ENCODE assay signal across 32 mouse cellular contexts in genomic region chr6:70982416-70982815, GRCm38 (mm10). TPM values are rescaled to one million over a fixed set of nuclear protein-coding genes. Genes with fewer than 3 reads are reported as not detected.
A peak's percentile ranks its signal among the peaks of the same experiment; 100 is the strongest.
DNase-seq lines count a peak whose midpoint lies in the region; ATAC-seq lines count a peak whose summit lies in the region.
"Had no signal": no experiment of that assay in that cellular context is flagged by ENCODE, and none has a peak within 500 bp of the region (broad histone marks: within the 10 kb centered on the region; RNA-seq: fewer than 3 reads in every experiment).

No protein-coding gene starts in this region.

- no peak for ATAC-seq in kidney, embryonic 14.5 days (ENCODE audit: low FRiP score, low TSS enrichment)
- no peak for ATAC-seq in erythroid progenitor cell, adult 5-6 weeks (replicated peaks; ENCODE audit: low FRiP score, poor library complexity, severe bottlenecking)
- ATAC-seq: forebrain, embryonic 14.5 days; forebrain, postnatal 0 days; Patski had no signal

- 79% methylated on average over 1 of the region's 1 CpGs for whole genome bisulfite sequencing in kidney, embryonic 14.5 days

- DNase-seq in kidney, adult 18-20 months, result peak; percentile 9
- DNase-seq in kidney, postnatal 4 days, result no peak
- peak; percentile 74 for DNase-seq in kidney, adult 9 months
- DNase-seq in kidney, postnatal 25 days, result peak; percentile 18 to 55
- DNase-seq: adrenal gland, postnatal 10 days; adrenal gland, postnatal 36 days; B cell, adult 2 months; cerebellum, adult 18-20 months; cerebellum, adult 9-10 months; cerebellum, postnatal 14 days; forebrain, postnatal 0 days; gastrocnemius, adult 2 months; gastrocnemius, postnatal 14 days; heart, adult 11 months had no signal

- no peak overlapping the region for H3K4me2 ChIP-seq in kidney, embryonic 14.5 days (replicated peaks; ENCODE audit: low read depth, low read length)
- H3K4me2 ChIP-seq: heart, embryonic 11.5 days; hindbrain, embryonic 12.5 days; hindbrain, embryonic 15.5 days had no signal

- H3K9me3 ChIP-seq in kidney, embryonic 14.5 days (ENCODE audit: control insufficient read depth, low read length), result no peaks in the 10 kb centered on the region
- H3K9me3 ChIP-seq: G1E; hindbrain, embryonic 12.5 days; hindbrain, embryonic 15.5 days had no signal

- no peak overlapping the region for H3K4me3 ChIP-seq in kidney, embryonic 14.5 days (ENCODE audit: low read length)
- H3K4me3 ChIP-seq: gastrocnemius, adult 2 months; hindbrain, embryonic 12.5 days; hindbrain, embryonic 15.5 days had no signal

- no peak overlapping the region for H3K27ac ChIP-seq in kidney, embryonic 14.5 days (ENCODE audit: low read depth, low read length)
- H3K27ac ChIP-seq: gastrocnemius, adult 2 months; hindbrain, embryonic 12.5 days; hindbrain, embryonic 15.5 days had no signal

- no peaks in the 10 kb centered on the region for H3K27me3 ChIP-seq in kidney, embryonic 14.5 days (ENCODE audit: control insufficient read depth, insufficient read depth, low read length)
- H3K27me3 ChIP-seq: CH12.LX; hindbrain, embryonic 15.5 days; Patski had no signal

- H3K9ac ChIP-seq in kidney, embryonic 14.5 days (ENCODE audit: low read depth, low read length), result no peak overlapping the region
- H3K9ac ChIP-seq: forebrain, postnatal 0 days; hindbrain, embryonic 12.5 days; hindbrain, embryonic 15.5 days had no signal

- H3K4me1 ChIP-seq in kidney, embryonic 14.5 days (ENCODE audit: control insufficient read depth, insufficient read depth, low read length), result no peaks in the 10 kb centered on the region
- H3K4me1 ChIP-seq: hindbrain, embryonic 12.5 days; hindbrain, embryonic 15.5 days had no signal

- no peaks in the 10 kb centered on the region for H3K36me3 ChIP-seq in kidney, embryonic 14.5 days (ENCODE audit: control insufficient read depth, insufficient read depth, low read length)
- H3K36me3 ChIP-seq: G1E; hindbrain, embryonic 12.5 days; hindbrain, embryonic 15.5 days had no signal

RNA-seq across cellular contexts. Expression of gene Foxi3, which starts 26.1 kb away (rescaled TPM):
- polyA plus RNA-seq in kidney, embryonic 14.5 days (2014; fragmentation: Nextera tagmentation; extraction: Ambion mirVana), result not detected in 2 replicates
- total RNA-seq in erythroid progenitor cell, adult 5-6 weeks (2015; ENCODE audit: low replicate concordance), result not detected in 2 replicates
- not detected in 2 replicates for total RNA-seq in erythroid progenitor cell, adult 5-6 weeks (2017; ENCODE audit: low replicate concordance)
- total RNA-seq: adrenal gland, adult 18-20 months; adrenal gland, postnatal 10 days; adrenal gland, postnatal 36 days; CH12.LX; forebrain, postnatal 0 days; G1E; gastrocnemius, adult 2 months; gastrocnemius, postnatal 14 days; gastrocnemius, postnatal 4 days; heart, adult 8-10 months; heart, postnatal 25 days; hematopoietic stem cell, adult 5-6 weeks had no signal
- polyA plus RNA-seq: forebrain, embryonic 11.5 days; forebrain, embryonic 14.5 days; forebrain, postnatal 0 days; frontal cortex, adult 2 months; G1E; heart, embryonic 11.5 days; heart, embryonic 14.5 days; heart, postnatal 0 days; hindbrain, embryonic 12.5 days; hindbrain, embryonic 15.5 days; Patski had no signal

Comparison
In these comparisons a context has a peak if more than half of its experiments do, and no peak if none do; other contexts are left out.
1. DNase-seq: peak in kidney, adult 18-20 months (single experiment), kidney, adult 9 months (single experiment) and kidney, postnatal 25 days (2 of 2); none in kidney, postnatal 4 days (0 of 2).